Mouse (Mus musculus): ENCODE results near the gene Stard3. TPM values are rescaled to one million over a fixed set of nuclear protein-coding genes. Genes with fewer than 3 reads are reported as not detected.

Stard3 gene
- polyA plus RNA-seq, 1 experiment from 2014 or later, result 39.8 TPM

GRCm38 (mm10) chr11:98331401-98331800 is 26.8 kb upstream of the Stard3 start:
- peaks cover 39% of the 10 kb centered on the region for H3K4me1 ChIP-seq

GRCm38 (mm10) chr11:98332186-98332585 is 26.0 kb upstream of the Stard3 start:
- H3K27ac ChIP-seq, result no peak overlapping the region
- no peaks in the 10 kb centered on the region for H3K36me3 ChIP-seq (replicated peaks)
- H3K9me3 ChIP-seq, result no peaks in the 10 kb centered on the region
- peaks cover 100% of the 10 kb centered on the region for H3K27me3 ChIP-seq (ENCODE audit: poor library complexity, severe bottlenecking)
- peaks cover 33% of the 10 kb centered on the region for H3K4me1 ChIP-seq
- 79% methylated on average over 3 of the region's 3 CpGs for WGBS
- no peak for DNase-seq (ENCODE audit: extremely low spot score, low spot score)
- H3K4me3 ChIP-seq, result no peak overlapping the region

More at GRCm38 (mm10) chr11:98331401-98331800, 26.8 kb upstream of the Stard3 start:
- no peak for DNase-seq (ENCODE audit: extremely low spot score, low spot score)
- Histone ChIP-seq H3K4me3 (no peak overlapping the region), H3K9me3 (no peaks in the 10 kb centered on the region), H3K36me3 (replicated peaks) (no peaks in the 10 kb centered on the region), H3K27me3 (ENCODE audit: poor library complexity, severe bottlenecking) (peaks cover 100% of the 10 kb centered on the region), H3K27ac (no peak overlapping the region)
- WGBS, result 67% methylated on average over 1 of the region's 1 CpGs

GRCm38 (mm10) chr11:98332841-98333240 is 25.3 kb upstream of the Stard3 start:
- H3K27ac ChIP-seq, result no peak overlapping the region

GRCm38 (mm10) chr11:98333263-98333696 is 24.9 kb upstream of the Stard3 start:
- no peak overlapping the region for H3K27ac ChIP-seq
- no peak overlapping the region for H3K4me3 ChIP-seq
- no peak for DNase-seq (ENCODE audit: extremely low spot score, low spot score)
- no peaks in the 10 kb centered on the region for H3K9me3 ChIP-seq
- H3K4me1 ChIP-seq, result peaks cover 25% of the 10 kb centered on the region
- no peaks in the 10 kb centered on the region for H3K36me3 ChIP-seq (replicated peaks)
- peaks cover 100% of the 10 kb centered on the region for H3K27me3 ChIP-seq (ENCODE audit: poor library complexity, severe bottlenecking)
- WGBS, result 86% methylated on average over 10 of the region's 10 CpGs

More at GRCm38 (mm10) chr11:98332841-98333240, 25.3 kb upstream of the Stard3 start:
- peaks cover 100% of the 10 kb centered on the region for H3K27me3 ChIP-seq (ENCODE audit: poor library complexity, severe bottlenecking)
- WGBS, result 79% methylated on average over 4 of the region's 4 CpGs
- DNase-seq (ENCODE audit: extremely low spot score, low spot score), result no peak
- H3K4me3 ChIP-seq, result no peak overlapping the region
- peaks cover 27% of the 10 kb centered on the region for H3K4me1 ChIP-seq
- no peaks in the 10 kb centered on the region for H3K9me3 ChIP-seq
- H3K36me3 ChIP-seq (replicated peaks), result no peaks in the 10 kb centered on the region

GRCm38 (mm10) chr11:98333981-98334741 is 24.0 kb upstream of the Stard3 start:
- Histone ChIP-seq H3K9me3 (no peaks in the 10 kb centered on the region), H3K27ac (no peak overlapping the region), H3K4me3 (peak overlapping the region; percentile 39)

GRCm38 (mm10) chr11:98335250-98335649 is 22.9 kb upstream of the Stard3 start:
- H3K9me3 ChIP-seq, result no peaks in the 10 kb centered on the region
- H3K27ac ChIP-seq, result no peak overlapping the region
- no peak for DNase-seq (ENCODE audit: extremely low spot score, low spot score)
- 8% methylated on average over 9 of the region's 9 CpGs for WGBS
- no peak overlapping the region for H3K4me3 ChIP-seq
- H3K4me1 ChIP-seq, result peaks cover 36% of the 10 kb centered on the region
- H3K27me3 ChIP-seq (ENCODE audit: poor library complexity, severe bottlenecking), result peaks cover 100% of the 10 kb centered on the region
- no peaks in the 10 kb centered on the region for H3K36me3 ChIP-seq (replicated peaks)

More at GRCm38 (mm10) chr11:98333981-98334741, 24.0 kb upstream of the Stard3 start:
- peaks cover 27% of the 10 kb centered on the region for H3K4me1 ChIP-seq
- WGBS, result 3% methylated on average over 39 of the region's 41 CpGs
- peaks cover 100% of the 10 kb centered on the region for H3K27me3 ChIP-seq (ENCODE audit: poor library complexity, severe bottlenecking)
- DNase-seq (ENCODE audit: extremely low spot score, low spot score), result no peak
- no peaks in the 10 kb centered on the region for H3K36me3 ChIP-seq (replicated peaks)

GRCm38 (mm10) chr11:98336245-98337107 is 21.7 kb upstream of the Stard3 start:
- no peaks in the 10 kb centered on the region for H3K36me3 ChIP-seq (replicated peaks)
- H3K27ac ChIP-seq, result no peak overlapping the region
- no peak overlapping the region for H3K4me3 ChIP-seq
- H3K27me3 ChIP-seq (ENCODE audit: poor library complexity, severe bottlenecking), result peaks cover 99% of the 10 kb centered on the region
- DNase-seq (ENCODE audit: extremely low spot score, low spot score), result no peak
- H3K9me3 ChIP-seq, result no peaks in the 10 kb centered on the region
- 15% methylated on average over 13 of the region's 13 CpGs for WGBS
- H3K4me1 ChIP-seq, result peaks cover 36% of the 10 kb centered on the region

- Histone ChIP-seq H3K4me1 (peaks cover 50% of the 10 kb centered on the region), H3K36me3 (replicated peaks) (no peaks in the 10 kb centered on the region), H3K9me3 (no peaks in the 10 kb centered on the region), H3K27ac (peak overlapping the region; percentile 68), H3K27me3 (ENCODE audit: poor library complexity, severe bottlenecking) (peaks cover 99% of the 10 kb centered on the region), H3K4me3 (peak overlapping the region; percentile 57)
- DNase-seq (ENCODE audit: extremely low spot score, low spot score), result no peak
- 2% methylated on average over 52 of the region's 57 CpGs for WGBS
Observed at GRCm38 (mm10) chr11:98338507-98338961, 19.6 kb upstream of the Stard3 start.

GRCm38 (mm10) chr11:98339071-98339501 is 19.1 kb upstream of the Stard3 start:
- Histone ChIP-seq H3K4me3 (peak overlapping the region; percentile 57), H3K9me3 (no peaks in the 10 kb centered on the region), H3K27ac (no peak overlapping the region), H3K4me1 (peaks cover 46% of the 10 kb centered on the region), H3K36me3 (replicated peaks) (no peaks in the 10 kb centered on the region), H3K27me3 (ENCODE audit: poor library complexity, severe bottlenecking) (peaks cover 99% of the 10 kb centered on the region)
- DNase-seq (ENCODE audit: extremely low spot score, low spot score), result no peak
- WGBS, result under 1% methylated on average over 19 of the region's 19 CpGs

GRCm38 (mm10) chr11:98339679-98340287 is 18.4 kb upstream of the Stard3 start:
- Histone ChIP-seq H3K36me3 (replicated peaks) (no peaks in the 10 kb centered on the region), H3K4me1 (peaks cover 39% of the 10 kb centered on the region), H3K4me3 (peak overlapping the region; percentile 57), H3K27ac (no peak overlapping the region), H3K27me3 (ENCODE audit: poor library complexity, severe bottlenecking) (peaks cover 99% of the 10 kb centered on the region), H3K9me3 (no peaks in the 10 kb centered on the region)
- DNase-seq (ENCODE audit: extremely low spot score, low spot score), result peak; percentile 15
- WGBS, result 5% methylated on average over 11 of the region's 11 CpGs

GRCm38 (mm10) chr11:98340597-98340996 is 17.6 kb upstream of the Stard3 start:
- no peaks in the 10 kb centered on the region for H3K9me3 ChIP-seq
- H3K36me3 ChIP-seq (replicated peaks), result no peaks in the 10 kb centered on the region
- no peak for DNase-seq (ENCODE audit: extremely low spot score, low spot score)
- no peak overlapping the region for H3K27ac ChIP-seq
- H3K4me3 ChIP-seq, result no peak overlapping the region
- WGBS, result 5% methylated on average over 4 of the region's 4 CpGs
- peaks cover 40% of the 10 kb centered on the region for H3K4me1 ChIP-seq
- H3K27me3 ChIP-seq (ENCODE audit: poor library complexity, severe bottlenecking), result peaks cover 99% of the 10 kb centered on the region

GRCm38 (mm10) chr11:98341174-98341573 is 17.0 kb upstream of the Stard3 start:
- DNase-seq (ENCODE audit: extremely low spot score, low spot score), result no peak
- peaks cover 45% of the 10 kb centered on the region for H3K4me1 ChIP-seq
- H3K9me3 ChIP-seq, result no peaks in the 10 kb centered on the region
- no peak overlapping the region for H3K27ac ChIP-seq
- 58% methylated on average over 4 of the region's 4 CpGs for WGBS
- H3K4me3 ChIP-seq, result no peak overlapping the region
- H3K36me3 ChIP-seq (replicated peaks), result no peaks in the 10 kb centered on the region
- peaks cover 99% of the 10 kb centered on the region for H3K27me3 ChIP-seq (ENCODE audit: poor library complexity, severe bottlenecking)
